8 mouse cellular contexts compared by ENCODE assay signal in genomic region chr5:76868693-76869286, GRCm38 (mm10). TPM values are rescaled to one million over a fixed set of nuclear protein-coding genes. Genes with fewer than 3 reads are reported as not detected.
DNase-seq lines count a peak whose midpoint lies in the region; ATAC-seq and TF ChIP-seq lines count a peak whose summit lies in the region.

No protein-coding gene starts in this region.

- peak; percentile 23 for ATAC-seq in activated CD4-positive, CD25-positive, alpha-beta regulatory T cell, adult 4 months
- ATAC-seq in lung, embryonic 16.5 days (ENCODE audit: low read depth): peak; percentile 92

- 36% methylated on average over 16 of the region's 16 CpGs for WGBS in lung, embryonic 16.5 days
- 61% methylated on average over 16 of the region's 16 CpGs for WGBS in small intestine, adult 2 months

- H3K4me1 ChIP-seq in lung, embryonic 16.5 days (replicated peaks; ENCODE audit: control insufficient read depth, insufficient read depth, low read length): no peaks in the 10 kb centered on the region
- no peaks in the 10 kb centered on the region for H3K4me1 ChIP-seq in small intestine, adult 2 months (ENCODE audit: control insufficient read depth, insufficient read depth, insufficient read length, low read length)

- no peaks in the 10 kb centered on the region for H3K9me3 ChIP-seq in lung, embryonic 16.5 days (ENCODE audit: control insufficient read depth, low read length)

- H3K27me3 ChIP-seq in lung, embryonic 16.5 days (ENCODE audit: control insufficient read depth, insufficient read depth, low read depth, low read length): no peaks in the 10 kb centered on the region
- H3K27me3 ChIP-seq in small intestine, adult 2 months (ENCODE audit: control insufficient read depth, insufficient read depth, low read length): no peaks in the 10 kb centered on the region

- H3K27ac ChIP-seq in lung, embryonic 16.5 days (ENCODE audit: low read length): no peak overlapping the region
- H3K27ac ChIP-seq in small intestine, adult 2 months (ENCODE audit: insufficient read depth, low read depth, low read length): no peak overlapping the region
- H3K27ac ChIP-seq in left cerebral cortex, adult 2 months: no peak overlapping the region

- H3K4me2 ChIP-seq in lung, embryonic 16.5 days (ENCODE audit: low read depth, low read length): peak overlapping the region; percentile 52

- H3K9ac ChIP-seq in lung, embryonic 16.5 days (ENCODE audit: low read length): peak overlapping the region; percentile 50; the same call in 1 of the 2 replicates

- no peak for TF ChIP-seq CTCF in small intestine, adult 2 months (IDR thresholded peaks at IDR 0.05; ENCODE audit: extremely low read depth, insufficient read length, insufficient replicate concordance, low read depth, low read length)
- no peak for TF ChIP-seq CTCF in left cerebral cortex, adult 2 months (IDR thresholded peaks at IDR 0.05)

- H3K36me3 ChIP-seq in lung, embryonic 16.5 days (ENCODE audit: control insufficient read depth, insufficient read depth, low read length): no peaks in the 10 kb centered on the region
- peaks cover 47% of the 10 kb centered on the region for H3K36me3 ChIP-seq in small intestine, adult 2 months (ENCODE audit: control insufficient read depth, insufficient read depth, low read length)

- TF ChIP-seq POLR2A in small intestine, adult 2 months (IDR thresholded peaks at IDR 0.05; ENCODE audit: low read depth, low read length): no peak

- peak; percentile 30 to 36 for DNase-seq in B cell, adult 2 months
- DNase-seq in forelimb bud, embryonic 11.5 days (ENCODE audit: low read depth, low spot score): peak; percentile 59
- peak; percentile 14 to 15 for DNase-seq in kidney, adult 8-10 months
- DNase-seq in right cerebral cortex, postnatal 25 days: no peak
- DNase-seq in left cerebral cortex, adult 2 months (ENCODE audit: extremely low spot score in 1 of 2, low spot score in 2 of 2): no peak

- intact Hi-C loops in left cerebral cortex, adult 2 months (cut with DNase I): no loop called here

- peak overlapping the region; percentile 42 for H3K4me3 ChIP-seq in lung, embryonic 16.5 days (ENCODE audit: low read length)
- peak overlapping the region; percentile 31; the same call in 1 of the 2 replicates for H3K4me3 ChIP-seq in small intestine, adult 2 months (ENCODE audit: low read depth, low read length)
- no peak overlapping the region for H3K4me3 ChIP-seq in left cerebral cortex, adult 2 months

RNA-seq across cellular contexts. Expression of gene Aasdh, which starts 36.5 kb away (rescaled TPM):
- 10 to 100 TPM in 1 of 2 experiments, 1 to 10 TPM in 1; 9.3 to 16.3 TPM for polyA plus RNA-seq in activated CD4-positive, CD25-positive, alpha-beta regulatory T cell, adult 4 months (2017; shearing (Covaris generic))
- polyA plus RNA-seq in lung, embryonic 16.5 days (2015; fragmentation: Nextera tagmentation; extraction: Ambion mirVana): 18.6 and 21.9 TPM in 2 replicates
- 1.2 and 2.2 TPM in 2 replicates for polyA plus RNA-seq in small intestine, adult 2 months (2012; rRNA removed)
- 10 to 100 TPM; 23.1 to 23.5 TPM for total RNA-seq in left cerebral cortex, adult 2 months (2021)

Comparison
In these comparisons a context has a peak if more than half of its experiments do, and no peak if none do; other contexts are left out.
1. DNase-seq: peak in B cell, adult 2 months (2 of 2), forelimb bud, embryonic 11.5 days (single experiment) and kidney, adult 8-10 months (2 of 2); none in right cerebral cortex, postnatal 25 days (single experiment) and left cerebral cortex, adult 2 months (0 of 2).